Mouse (Mus musculus) megakaryocyte, embryonic 14.5 days (primary cell): ENCODE measurements around the gene Rapgef5.

Source experiments
- FLI1 ChIP-seq: IDR thresholded peaks from 2 replicates; pipeline ENCODE4 v1.6.1; 2012; ENCODE audit warnings: low read length, inconsistent platforms, mixed read lengths
- GATA1 ChIP-seq: IDR thresholded peaks from 3 replicates; pipeline ENCODE4 v1.6.1; 2012; ENCODE audit warnings: mixed read lengths, low read length, inconsistent platforms, borderline replicate concordance

GRCm38 (mm10) chr12:117673188-117673587 is 156.9 kb downstream of the Rapgef5 start:
- TF ChIP-seq GATA1 (no peak), FLI1 (no peak)
